Mouse (Mus musculus): ENCODE results near the gene Olfr560.

- no peak for TF ChIP-seq CTCF (IDR thresholded peaks at IDR 0.05; ENCODE audit: insufficient read depth, low read length)
- no peak for TF ChIP-seq POLR2A (IDR thresholded peaks at IDR 0.05; ENCODE audit: borderline replicate concordance, extremely low read depth, low read depth, low read length)
Observed at GRCm38 (mm10) chr7:102803180-102803579, 44.0 kb upstream of the Olfr560 start, which contains the start of gene Olfr564.

Measured in lung, adult 2 months (tissue).